Mouse (Mus musculus) neural tube, embryonic 14.5 days (tissue): ENCODE measurements around the gene Hnrnpu. TPM values are rescaled to one million over a fixed set of nuclear protein-coding genes. Genes with fewer than 3 reads are reported as not detected.

Source experiments
- ATAC-seq: fragments of 200-750 bp; cut with Nextera tagmentation; 2 replicates; pipeline ENCODE4 v1.8.0; 2017; ENCODE audit warnings: low read depth, mild to moderate bottlenecking, moderate TSS enrichment, moderate library complexity
- H3K27ac ChIP-seq: fragments of 300-500 bp; sonication (generic); 2 replicates; pipeline ENCODE4 v1.5.1; 2014; ENCODE audit warnings: low read depth, mild to moderate bottlenecking, control low read depth, low read length, moderate library complexity, mixed read lengths
- H3K27me3 ChIP-seq: fragments of 300-500 bp; sonication (generic); 2 replicates; pipeline ENCODE4 v1.6.1; 2014; ENCODE audit warnings: low read length; ENCODE audit not compliant: control insufficient read depth, insufficient read depth
- H3K36me3 ChIP-seq: fragments of 300-500 bp; sonication (generic); 2 replicates; pipeline ENCODE4 v1.6.1; 2014; ENCODE audit warnings: low read length, mixed read lengths; ENCODE audit not compliant: control insufficient read depth, insufficient read depth
- H3K4me1 ChIP-seq: fragments of 300-500 bp; sonication (generic); 2 replicates; pipeline ENCODE4 v1.6.1; 2014; ENCODE audit warnings: low read length; ENCODE audit not compliant: control insufficient read depth, insufficient read depth
- H3K4me2 ChIP-seq: fragments of 300-500 bp; sonication (generic); 2 replicates; pipeline ENCODE4 v1.6.1; 2014; ENCODE audit warnings: mild to moderate bottlenecking, low read depth, low read length, control low read depth
- H3K4me3 ChIP-seq: fragments of 300-500 bp; sonication (generic); 2 replicates; pipeline ENCODE4 v1.5.1; 2014; ENCODE audit warnings: low read depth, low read length, control low read depth, mixed read lengths
- H3K9ac ChIP-seq: fragments of 300-500 bp; sonication (generic); replicated peaks from 2 replicates; pipeline ENCODE4 v1.6.1; 2014; ENCODE audit warnings: low read depth, mild to moderate bottlenecking, control low read depth, low read length, mixed read lengths
- H3K9me3 ChIP-seq: fragments of 300-500 bp; sonication (generic); 2 replicates; pipeline ENCODE4 v1.6.1; 2016; ENCODE audit warnings: low read length; ENCODE audit not compliant: control insufficient read depth
- WGBS: fragments of 180-500 bp; shearing (Covaris S2); extraction: QIAGEN DNeasy Blood & Tissue Kit; methylation state at CpG from one replicate; pipeline ENCODE4 v1.1.7; 2014; 5-methylcytosine and 5-hydroxymethylcytosine counted together
- microRNA-seq: library from miRNA; unstranded; fragments of <30 nt; microRNA quantifications from one replicate; pipeline ENCODE4, GENCODE M21; 2016
- polyA plus RNA-seq: library from polyadenylated mRNA; unstranded; fragments of >200 nt; fragmentation: Nextera tagmentation; extraction: Ambion mirVana; gene quantifications from 2 replicates; pipeline ENCODE4 v1.2.1, GENCODE M21; 2014

Gene Hnrnpu
- polyA plus RNA-seq, 1 experiment from 2014 or later = 267 TPM

DNA sequence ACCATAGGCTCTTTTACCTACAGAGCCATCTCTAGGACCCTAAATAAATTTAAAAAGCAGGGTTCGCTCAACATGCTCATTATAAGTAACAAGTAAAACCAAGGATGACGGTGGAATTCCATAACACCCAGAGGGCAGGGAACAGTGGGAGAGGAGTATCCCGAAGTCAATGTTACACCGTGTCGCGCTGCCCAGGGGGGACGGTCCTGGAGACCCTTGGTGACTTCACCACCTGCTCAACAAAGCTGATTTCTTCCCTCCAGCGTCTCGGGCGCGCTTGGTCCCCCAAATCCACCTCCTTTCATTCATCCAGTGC, 61.9 kb downstream of the Hnrnpu start:
- H3K4me1 ChIP-seq = no peaks in the 10 kb centered on the region
- peak overlapping the region; percentile 58 for H3K4me3 ChIP-seq
- peak; percentile 71 for ATAC-seq
- H3K4me2 ChIP-seq = peak overlapping the region; percentile 68
- H3K27ac ChIP-seq = peak overlapping the region; percentile 83
- no peaks in the 10 kb centered on the region for H3K27me3 ChIP-seq
- H3K36me3 ChIP-seq = no peaks in the 10 kb centered on the region
- no peaks in the 10 kb centered on the region for H3K9me3 ChIP-seq
- H3K9ac ChIP-seq = peak overlapping the region; percentile 91
- 7% methylated on average over 11 of the region's 11 CpGs for WGBS

- Histone ChIP-seq H3K4me3 (peak overlapping the region; percentile 58; the same call in 1 of the 2 replicates), H3K36me3 (no peaks in the 10 kb centered on the region), H3K9ac (no peak overlapping the region), H3K9me3 (no peaks in the 10 kb centered on the region), H3K4me2 (peak overlapping the region; percentile 68), H3K27me3 (no peaks in the 10 kb centered on the region), H3K4me1 (no peaks in the 10 kb centered on the region), H3K27ac (no peak overlapping the region)
- 27% methylated on average over 9 of the region's 9 CpGs for WGBS
- no peak for ATAC-seq
Measured at GRCm38 (mm10) chr1:178275174-178275730, 62.3 kb downstream of the Hnrnpu start.

Small RNA genes lying within 50 kb of the gene (microRNA-seq; reads per million reads assigned to microRNA genes)
- gene Gm27458 = not detected

Other genes with a start within 250 kb of the Hnrnpu start
- gene Desi2, start 150.4 kb downstream of the Hnrnpu start, polyA plus RNA-seq = 22.3 and 22.7 TPM in 2 replicates
- gene Cox20, start 18.7 kb downstream of the Hnrnpu start, polyA plus RNA-seq = 105 and 107 TPM in 2 replicates
- gene Efcab2, start 68.3 kb upstream of the Hnrnpu start, polyA plus RNA-seq = 7.4 and 10.6 TPM in 2 replicates
- gene Kif26b, start 191.3 kb upstream of the Hnrnpu start, polyA plus RNA-seq = 18.5 and 18.8 TPM in 2 replicates